Mouse (Mus musculus): ENCODE measurements around the gene Lck. TPM values are rescaled to one million over a fixed set of nuclear protein-coding genes. Genes with fewer than 3 reads are reported as not detected.

The Lck gene
- total RNA-seq (2021), result 1 to 10 TPM; 3.4 to 3.9 TPM
- long read RNA-seq, partial matches to known transcripts, result 2 of 3 reads
- long read RNA-seq, other reads (novel, unspliced or antisense), result 0 of 3 reads

- no peak for DNase-seq (ENCODE audit: low spot score in 2 of 2)
These were observed at the start of gene Lck for GRCm38 (mm10) chr4:129573430-129573829. Lck (minus strand) TSS chr4:129573641.

- DNase-seq (ENCODE audit: low spot score in 2 of 2), result no peak
These were observed 49.5 kb upstream of the Lck start for GRCm38 (mm10) chr4:129622803-129623535.

GRCm38 (mm10) chr4:129622120-129622802 is 48.8 kb upstream of the Lck start:
- DNase-seq (ENCODE audit: low spot score in 2 of 2), result no peak

GRCm38 (mm10) chr4:129621283-129621841 is 47.9 kb upstream of the Lck start:
- DNase-seq (ENCODE audit: low spot score in 2 of 2), result no peak

GRCm38 (mm10) chr4:129620419-129621282 is 47.2 kb upstream of the Lck start:
- DNase-seq (ENCODE audit: low spot score in 2 of 2), result no peak

GRCm38 (mm10) chr4:129618786-129619691 is 45.6 kb upstream of the Lck start, which contains the start of gene Iqcc:
Iqcc (minus strand) TSS chr4:129619099.
- peak; percentile 95 to 98 for DNase-seq (ENCODE audit: low spot score in 2 of 2)

- no peak for DNase-seq (ENCODE audit: low spot score in 2 of 2)
These were observed 44.6 kb upstream of the Lck start for GRCm38 (mm10) chr4:129618031-129618430.

- DNase-seq (ENCODE audit: low spot score in 2 of 2), result no peak
These were observed 43.7 kb upstream of the Lck start for GRCm38 (mm10) chr4:129617121-129617641.

- DNase-seq (ENCODE audit: low spot score in 2 of 2), result no peak
These were observed 43.2 kb upstream of the Lck start for GRCm38 (mm10) chr4:129616631-129617030.

GRCm38 (mm10) chr4:129615801-129616290 is 42.4 kb upstream of the Lck start:
- DNase-seq (ENCODE audit: low spot score in 2 of 2), result no peak

GRCm38 (mm10) chr4:129614093-129614492 is 40.7 kb upstream of the Lck start, which contains the start of gene Dcdc2b:
Dcdc2b (minus strand) TSS chr4:129614257.
- DNase-seq (ENCODE audit: low spot score in 2 of 2), result no peak

- DNase-seq (ENCODE audit: low spot score in 2 of 2), result no peak
These were observed 37.0 kb upstream of the Lck start for GRCm38 (mm10) chr4:129610472-129610871.

- no peak for DNase-seq (ENCODE audit: low spot score in 2 of 2)
These were observed 36.6 kb upstream of the Lck start for GRCm38 (mm10) chr4:129610026-129610425.

- DNase-seq (ENCODE audit: low spot score in 2 of 2), result no peak
These were observed 35.7 kb upstream of the Lck start for GRCm38 (mm10) chr4:129609139-129609631.

GRCm38 (mm10) chr4:129608426-129609025 is 35.1 kb upstream of the Lck start:
- DNase-seq (ENCODE audit: low spot score in 2 of 2), result peak; percentile 70 to 85

- peak; percentile 80 to 88 for DNase-seq (ENCODE audit: low spot score in 2 of 2)
These were observed 27.1 kb upstream of the Lck start, which contains the start of the genes Eif3i and Tmem234 for GRCm38 (mm10) chr4:129600233-129601158. Eif3i (minus strand) TSS chr4:129600648. Tmem234 (plus strand) TSS chr4:129600668.

GRCm38 (mm10) chr4:129588865-129589264 is 15.4 kb upstream of the Lck start:
- DNase-seq (ENCODE audit: low spot score in 2 of 2), result no peak

GRCm38 (mm10) chr4:129586943-129587342 is 13.5 kb upstream of the Lck start:
- no peak for DNase-seq (ENCODE audit: low spot score in 2 of 2)

Measured in layer of hippocampus, adult 18-20 months (tissue).